Mouse (Mus musculus) testis, adult 2 months (tissue): Measurements from ENCODE around the gene Nt5c.

Experiments used
- CTCF ChIP-seq: fragments of 200-500 bp; IDR thresholded peaks from 2 replicates; pipeline ENCODE4 v1.5.1; 2012; ENCODE audit warnings: low read depth, mild to moderate bottlenecking, inconsistent platforms, low read length, moderate library complexity; ENCODE audit not compliant: control insufficient read depth, insufficient read depth, insufficient replicate concordance
- POLR2A ChIP-seq: fragments of 200-500 bp; IDR thresholded peaks from 2 replicates; pipeline ENCODE4 v1.6.1; 2012; ENCODE audit warnings: low read depth, mild to moderate bottlenecking, inconsistent platforms, low read length, moderate library complexity; ENCODE audit not compliant: control insufficient read depth

- no peak for TF ChIP-seq CTCF
- TF ChIP-seq POLR2A: no peak
Measured at GRCm38 (mm10) chr11:115463397-115463796, 28.3 kb downstream of the Nt5c start.
